Mouse (Mus musculus) megakaryocyte, embryonic 14.5 days (primary cell): Measurements from ENCODE around the gene Tec.

Experiments
- FLI1 ChIP-seq: IDR thresholded peaks from 2 replicates; pipeline ENCODE4 v1.6.1; 2012; ENCODE audit warnings: low read length, inconsistent platforms, mixed read lengths
- GATA1 ChIP-seq: IDR thresholded peaks from 3 replicates; pipeline ENCODE4 v1.6.1; 2012; ENCODE audit warnings: mixed read lengths, low read length, inconsistent platforms, borderline replicate concordance

- TF ChIP-seq GATA1 (no peak), FLI1 (no peak)
These were observed 27.0 kb upstream of the Tec start for GRCm38 (mm10) chr5:72895261-72895660.
